Mouse (Mus musculus): ENCODE data around the gene Cbx6. TPM values are rescaled to one million over a fixed set of nuclear protein-coding genes. Genes with fewer than 3 reads are reported as not detected.

The Cbx6 gene
- polyA plus RNA-seq, 1 experiment from 2014 or later = 52.2 TPM

DNA sequence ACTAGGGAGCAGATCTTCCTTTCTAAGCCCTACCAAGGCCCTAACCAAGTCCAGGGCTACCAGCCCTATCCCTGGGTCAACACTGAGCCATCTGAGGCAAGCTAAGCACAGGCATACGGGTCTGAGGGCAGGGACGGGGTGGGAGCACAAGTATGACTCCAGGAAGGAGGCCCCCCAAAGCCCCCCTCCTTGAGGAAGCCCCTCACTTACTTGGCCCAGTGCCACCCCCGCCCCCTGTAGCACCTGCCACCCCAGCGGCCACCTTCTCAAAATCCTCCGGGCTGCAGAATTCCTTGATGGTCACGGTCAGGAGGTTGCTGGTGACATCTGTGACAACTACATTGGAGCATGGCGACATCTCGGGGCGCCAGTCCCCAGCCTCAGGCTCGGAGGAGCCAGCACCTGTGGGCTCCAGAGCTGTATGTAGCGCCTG, 6.7 kb downstream of the Cbx6 start:
- H3K36me3 ChIP-seq (ENCODE audit: insufficient read depth, low read length) = peaks cover 7% of the 10 kb centered on the region; the same call in 1 of the 2 replicates
- DNase-seq (ENCODE audit: low spot score) = no peak
- WGBS = 81% methylated on average over 11 of the region's 11 CpGs
- no peak overlapping the region for H3K9ac ChIP-seq (replicated peaks; ENCODE audit: low read depth)
- H3K27me3 ChIP-seq (replicated peaks; ENCODE audit: insufficient read depth, low read length) = no peaks in the 10 kb centered on the region
- TF ChIP-seq EP300 (IDR thresholded peaks at IDR 0.05) = no peak
- TF ChIP-seq CTCF (IDR thresholded peaks at IDR 0.05) = no peak
- H3K27ac ChIP-seq (ENCODE audit: low read length) = no peak overlapping the region
- no peaks in the 10 kb centered on the region for H3K9me3 ChIP-seq (ENCODE audit: low read length)
- no peak overlapping the region for H3K4me3 ChIP-seq (ENCODE audit: low read depth, low read length)
- ATAC-seq = no peak
- peaks cover 6% of the 10 kb centered on the region; the same call in 1 of the 2 replicates for H3K4me1 ChIP-seq (ENCODE audit: insufficient read depth, low read depth, low read length)
- H3K4me2 ChIP-seq (replicated peaks; ENCODE audit: low read depth, low read length) = no peak overlapping the region

DNA sequence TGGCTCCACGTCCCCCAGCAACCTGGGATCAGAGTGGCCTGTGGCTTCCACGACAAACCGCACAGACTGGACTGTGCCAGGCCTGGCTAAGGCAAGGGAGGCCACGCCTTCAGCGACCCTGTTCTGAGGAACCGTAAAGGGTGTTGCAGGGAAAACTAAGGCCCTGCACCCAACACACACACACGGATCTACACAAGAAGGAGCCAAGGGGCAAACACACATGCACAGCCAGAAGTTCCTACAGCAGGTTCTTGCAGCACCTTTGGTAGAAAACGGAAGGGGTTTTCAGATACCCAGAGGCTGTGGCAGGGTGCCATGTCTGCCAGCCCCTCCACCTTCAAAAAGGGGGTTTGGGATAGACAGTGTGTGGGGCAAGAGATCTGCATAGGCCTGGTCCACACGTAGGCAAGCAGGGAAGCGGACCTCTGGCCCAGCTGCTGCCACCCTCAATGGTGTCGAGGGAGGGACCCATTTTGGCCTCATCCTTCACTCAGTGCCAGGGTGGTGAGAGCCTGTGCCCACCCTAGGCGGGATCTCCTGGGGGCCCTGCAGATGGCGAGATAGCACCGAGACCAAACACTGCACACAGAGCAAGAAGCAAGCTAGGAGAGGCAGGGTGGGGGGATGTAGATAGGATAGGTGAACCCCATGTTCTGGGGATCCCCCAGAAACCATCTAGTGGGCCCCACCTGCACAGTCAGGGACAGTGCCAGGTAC, 7.3 kb downstream of the Cbx6 start:
- no peak for DNase-seq (ENCODE audit: low spot score)
- Histone ChIP-seq H3K4me2 (replicated peaks; ENCODE audit: low read depth, low read length) (no peak overlapping the region), H3K27ac (ENCODE audit: low read length) (no peak overlapping the region), H3K4me3 (ENCODE audit: low read depth, low read length) (no peak overlapping the region), H3K36me3 (ENCODE audit: insufficient read depth, low read length) (peaks cover 7% of the 10 kb centered on the region; the same call in 1 of the 2 replicates), H3K4me1 (ENCODE audit: insufficient read depth, low read depth, low read length) (peaks cover 6% of the 10 kb centered on the region; the same call in 1 of the 2 replicates), H3K27me3 (replicated peaks; ENCODE audit: insufficient read depth, low read length) (no peaks in the 10 kb centered on the region), H3K9ac (replicated peaks; ENCODE audit: low read depth) (no peak overlapping the region), H3K9me3 (ENCODE audit: low read length) (no peaks in the 10 kb centered on the region)
- ATAC-seq = no peak
- TF ChIP-seq EP300 (IDR thresholded peaks at IDR 0.05) (no peak), CTCF (IDR thresholded peaks at IDR 0.05) (no peak)
- 77% methylated on average over 14 of the region's 14 CpGs for WGBS

- DNase-seq (ENCODE audit: low spot score) = no peak
- Histone ChIP-seq H3K9ac (replicated peaks; ENCODE audit: low read depth) (no peak overlapping the region), H3K9me3 (ENCODE audit: low read length) (no peaks in the 10 kb centered on the region), H3K27ac (ENCODE audit: low read length) (no peak overlapping the region), H3K4me3 (ENCODE audit: low read depth, low read length) (no peak overlapping the region), H3K4me1 (ENCODE audit: insufficient read depth, low read depth, low read length) (peaks cover 3% of the 10 kb centered on the region; the same call in 1 of the 2 replicates), H3K36me3 (ENCODE audit: insufficient read depth, low read length) (peaks cover 7% of the 10 kb centered on the region; the same call in 1 of the 2 replicates), H3K27me3 (replicated peaks; ENCODE audit: insufficient read depth, low read length) (no peaks in the 10 kb centered on the region), H3K4me2 (replicated peaks; ENCODE audit: low read depth, low read length) (no peak overlapping the region)
- WGBS = 68% methylated on average over 9 of the region's 9 CpGs
- no peak for ATAC-seq
- TF ChIP-seq EP300 (IDR thresholded peaks at IDR 0.05) = no peak
- no peak for TF ChIP-seq CTCF (IDR thresholded peaks at IDR 0.05)
These were observed 8.1 kb downstream of the Cbx6 start for GRCm38 (mm10) chr15:79826221-79826935.

GRCm38 (mm10) chr15:79825146-79825825, 9.2 kb downstream of the Cbx6 start:
- no peak overlapping the region for H3K9ac ChIP-seq (replicated peaks; ENCODE audit: low read depth)
- H3K4me1 ChIP-seq (ENCODE audit: insufficient read depth, low read depth, low read length) = peaks cover 3% of the 10 kb centered on the region; the same call in 1 of the 2 replicates
- H3K36me3 ChIP-seq (ENCODE audit: insufficient read depth, low read length) = peaks cover 7% of the 10 kb centered on the region; the same call in 1 of the 2 replicates
- peak; percentile 59 for DNase-seq (ENCODE audit: low spot score)
- H3K4me3 ChIP-seq (ENCODE audit: low read depth, low read length) = no peak overlapping the region
- H3K4me2 ChIP-seq (replicated peaks; ENCODE audit: low read depth, low read length) = no peak overlapping the region
- H3K27ac ChIP-seq (ENCODE audit: low read length) = no peak overlapping the region
- TF ChIP-seq EP300 (IDR thresholded peaks at IDR 0.05) (no peak), CTCF (IDR thresholded peaks at IDR 0.05) (peak; percentile 74)
- 61% methylated on average over 14 of the region's 14 CpGs for WGBS
- no peaks in the 10 kb centered on the region for H3K9me3 ChIP-seq (ENCODE audit: low read length)
- no peaks in the 10 kb centered on the region for H3K27me3 ChIP-seq (replicated peaks; ENCODE audit: insufficient read depth, low read length)
- ATAC-seq = no peak

- Histone ChIP-seq H3K4me3 (ENCODE audit: low read depth, low read length) (no peak overlapping the region), H3K4me1 (ENCODE audit: insufficient read depth, low read depth, low read length) (peaks cover 3% of the 10 kb centered on the region; the same call in 1 of the 2 replicates), H3K9me3 (ENCODE audit: low read length) (no peaks in the 10 kb centered on the region), H3K9ac (replicated peaks; ENCODE audit: low read depth) (no peak overlapping the region), H3K4me2 (replicated peaks; ENCODE audit: low read depth, low read length) (no peak overlapping the region), H3K27me3 (replicated peaks; ENCODE audit: insufficient read depth, low read length) (no peaks in the 10 kb centered on the region), H3K36me3 (ENCODE audit: insufficient read depth, low read length) (peaks cover 7% of the 10 kb centered on the region; the same call in 1 of the 2 replicates), H3K27ac (ENCODE audit: low read length) (no peak overlapping the region)
- WGBS = 50% methylated on average over 19 of the region's 19 CpGs
- ATAC-seq (peak; percentile 48), DNase-seq (ENCODE audit: low spot score) (peak; percentile 65)
- TF ChIP-seq CTCF (IDR thresholded peaks at IDR 0.05) (no peak), EP300 (IDR thresholded peaks at IDR 0.05) (no peak)
These were observed 10.8 kb downstream of the Cbx6 start for GRCm38 (mm10) chr15:79823588-79824280.

All from lung, postnatal 0 days (tissue).